ENCODE assay signal across 10 mouse cellular contexts in the genomic region with DNA sequence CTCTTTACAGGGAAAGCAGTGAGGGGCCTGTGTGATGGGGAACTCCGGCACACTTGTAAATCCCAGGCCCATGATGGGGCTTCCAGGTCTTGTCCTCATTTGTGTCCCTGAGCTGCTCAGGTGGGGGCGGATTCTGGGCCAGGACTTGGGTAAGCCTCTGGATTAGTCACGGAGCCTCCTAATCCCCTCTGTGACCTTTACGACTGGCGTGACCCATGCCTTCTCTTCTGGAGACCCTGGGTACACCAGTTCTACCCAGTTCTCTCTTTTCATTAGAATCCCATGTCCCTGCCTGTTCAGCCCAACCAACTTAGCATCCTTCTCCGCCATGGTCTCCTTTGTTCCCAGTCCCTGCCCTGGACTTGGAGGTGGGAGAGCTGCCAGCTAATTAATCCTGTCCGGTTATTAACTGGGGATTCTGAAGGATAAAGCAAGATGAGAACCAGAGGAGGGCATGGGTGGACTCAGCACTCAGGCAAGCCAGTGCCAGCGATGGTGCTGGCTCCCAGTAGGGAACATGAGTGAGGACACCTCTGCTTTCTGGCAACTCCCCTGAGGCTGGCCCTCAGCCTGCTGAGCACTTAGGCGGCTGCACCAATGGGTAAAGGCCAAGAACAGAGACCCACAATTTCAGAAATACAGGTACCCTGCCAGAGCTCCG. TPM values are rescaled to one million over a fixed set of nuclear protein-coding genes. Genes with fewer than 3 reads are reported as not detected.
DNase-seq lines count a peak whose midpoint lies in the region; ATAC-seq and TF ChIP-seq lines count a peak whose summit lies in the region.
"Had no signal": no experiment of that assay in that cellular context is flagged by ENCODE, and none has a peak within 500 bp of the region (broad histone marks: within the 10 kb centered on the region; RNA-seq: fewer than 3 reads in every experiment).

No protein-coding gene starts in this region.

- ATAC-seq in heart, embryonic 13.5 days (ENCODE audit: extremely low read depth, insufficient number of reproducible peaks, low FRiP score, low TSS enrichment), result no peak
- ATAC-seq in forebrain, embryonic 15.5 days (replicated peaks), result no peak
- no peak for ATAC-seq in liver, postnatal 0 days

- H3K27ac ChIP-seq in heart, embryonic 13.5 days (replicated peaks), result no peak overlapping the region
- peak overlapping the region; percentile 78 for H3K27ac ChIP-seq in forebrain, embryonic 15.5 days (replicated peaks)
- H3K27ac ChIP-seq in liver, postnatal 0 days (ENCODE audit: low read depth), result no peak overlapping the region
- H3K27ac ChIP-seq in gastrocnemius, adult 2 months, result no peak overlapping the region

- peak overlapping the region; percentile 60; the same call in 1 of the 2 replicates for H3K9ac ChIP-seq in heart, embryonic 13.5 days
- 0 out of 2 replicates have a peak overlapping the region, but pooled peaks have one; percentile 37 for H3K9ac ChIP-seq in forebrain, embryonic 15.5 days (replicated peaks)
- no peak overlapping the region for H3K9ac ChIP-seq in liver, postnatal 0 days (replicated peaks)

- DNase-seq in heart, postnatal 4 days, result no peak
- DNase-seq in ZHBTc4 (ENCODE audit: low read depth, low spot score), result peak; percentile 49
- no peak for DNase-seq in liver, postnatal 0 days
- DNase-seq in left cerebral cortex, postnatal 25 days (ENCODE audit: low spot score in 2 of 2), result no peak
- no peak for DNase-seq in thymus, postnatal 4 days
- DNase-seq in gastrocnemius, adult 2 months, result no peak
- DNase-seq: layer of hippocampus, adult 9-11 months; thymus, postnatal 14 days had no signal

- peak overlapping the region; percentile 67; the same call in 1 of the 2 replicates for H3K4me2 ChIP-seq in heart, embryonic 13.5 days
- peak overlapping the region; percentile 54 for H3K4me2 ChIP-seq in forebrain, embryonic 15.5 days (replicated peaks)
- peak overlapping the region; percentile 66; the same call in 1 of the 2 replicates for H3K4me2 ChIP-seq in liver, postnatal 0 days (ENCODE audit: low read depth, low read length)

- TF ChIP-seq CTCF in liver, postnatal 0 days (IDR thresholded peaks at IDR 0.05; ENCODE audit: low read depth), result no peak
- no peak for TF ChIP-seq CTCF in gastrocnemius, adult 2 months (IDR thresholded peaks at IDR 0.05)

- intact Hi-C loops in left cerebral cortex, postnatal 25 days (cut with DNase I), result no loop called here
- intact Hi-C loops in gastrocnemius, adult 2 months (cut with DNase I), result no loop called here

- peaks cover 22% of the 10 kb centered on the region for H3K27me3 ChIP-seq in heart, embryonic 13.5 days (replicated peaks)
- H3K27me3 ChIP-seq in forebrain, embryonic 15.5 days, result no peaks in the 10 kb centered on the region
- H3K27me3 ChIP-seq in liver, postnatal 0 days (ENCODE audit: insufficient read depth, low read length), result 0 out of 2 replicates have a peak, but pooled peaks cover 2% of the 10 kb centered on the region

- TF ChIP-seq EP300 in liver, postnatal 0 days (IDR thresholded peaks at IDR 0.05; ENCODE audit: low read depth), result no peak

- 64% methylated on average over 10 of the region's 10 CpGs for WGBS in heart, embryonic 13.5 days
- 14% methylated on average over 10 of the region's 10 CpGs for WGBS in forebrain, embryonic 15.5 days
- 73% methylated on average over 10 of the region's 10 CpGs for WGBS in liver, postnatal 0 days (ENCODE audit: insufficient replicate concordance)

- H3K4me1 ChIP-seq in heart, embryonic 13.5 days, result peaks cover 29% of the 10 kb centered on the region
- peaks cover 28% of the 10 kb centered on the region for H3K4me1 ChIP-seq in forebrain, embryonic 15.5 days
- peaks cover 12% of the 10 kb centered on the region for H3K4me1 ChIP-seq in liver, postnatal 0 days (ENCODE audit: insufficient read depth)

- no peaks in the 10 kb centered on the region for H3K9me3 ChIP-seq in heart, embryonic 13.5 days
- H3K9me3 ChIP-seq in forebrain, embryonic 15.5 days, result no peaks in the 10 kb centered on the region
- no peaks in the 10 kb centered on the region for H3K9me3 ChIP-seq in liver, postnatal 0 days (ENCODE audit: low read length)

- peaks cover 25% of the 10 kb centered on the region for H3K36me3 ChIP-seq in heart, embryonic 13.5 days
- H3K36me3 ChIP-seq in forebrain, embryonic 15.5 days, result peaks cover 23% of the 10 kb centered on the region
- peaks cover 22% of the 10 kb centered on the region for H3K36me3 ChIP-seq in liver, postnatal 0 days (replicated peaks; ENCODE audit: insufficient read depth, low read length)

- no peak overlapping the region for H3K4me3 ChIP-seq in heart, embryonic 13.5 days
- H3K4me3 ChIP-seq in forebrain, embryonic 15.5 days, result peak overlapping the region; percentile 44; the same call in 1 of the 2 replicates
- no peak overlapping the region for H3K4me3 ChIP-seq in liver, postnatal 0 days (ENCODE audit: low read depth, low read length)
- H3K4me3 ChIP-seq in gastrocnemius, adult 2 months, result no peak overlapping the region

RNA-seq across cellular contexts. Expression of a gene that starts 1.1 kb away (rescaled TPM):
- polyA plus RNA-seq in heart, embryonic 13.5 days (2015; fragmentation: Nextera tagmentation; extraction: Ambion mirVana), result 90.1 and 103 TPM in 2 replicates
- total RNA-seq in heart, postnatal 4 days (2021), result 100 to 1,000 TPM; 105 to 107 TPM
- 376 and 383 TPM in 2 replicates for polyA plus RNA-seq in forebrain, embryonic 15.5 days (2015; fragmentation: Nextera tagmentation; extraction: Ambion mirVana)
- polyA plus RNA-seq in liver, postnatal 0 days (2015; fragmentation: Nextera tagmentation; extraction: Ambion mirVana), result 21.4 and 24.2 TPM in 2 replicates
- total RNA-seq in left cerebral cortex, postnatal 25 days (2021), result 100 to 1,000 TPM; 204 to 210 TPM
- total RNA-seq in gastrocnemius, adult 2 months (2021), result 10 to 100 TPM; 29.6 to 33.2 TPM

RNA-seq across cellular contexts. Expression of a gene that starts 9.1 kb away (rescaled TPM):
- polyA plus RNA-seq in heart, embryonic 13.5 days (2015; fragmentation: Nextera tagmentation; extraction: Ambion mirVana), result 0.39 and 0.43 TPM in 2 replicates
- total RNA-seq in heart, postnatal 4 days (2021), result under 1 TPM; 0.34 to 0.38 TPM
- polyA plus RNA-seq in forebrain, embryonic 15.5 days (2015; fragmentation: Nextera tagmentation; extraction: Ambion mirVana), result 0.55 and 0.98 TPM in 2 replicates
- polyA plus RNA-seq in liver, postnatal 0 days (2015; fragmentation: Nextera tagmentation; extraction: Ambion mirVana), result 0.11 and 0.32 TPM in 2 replicates
- 1 to 10 TPM; 2.6 to 2.7 TPM for total RNA-seq in left cerebral cortex, postnatal 25 days (2021)
- total RNA-seq in gastrocnemius, adult 2 months (2021), result under 1 TPM in 1 of 2 experiments, not detected in 1; 0.20 TPM

RNA-seq across cellular contexts. Expression of a gene that starts 15.3 kb away (rescaled TPM):
- polyA plus RNA-seq in heart, embryonic 13.5 days (2015; fragmentation: Nextera tagmentation; extraction: Ambion mirVana), result 41.9 and 44.1 TPM in 2 replicates
- total RNA-seq in heart, postnatal 4 days (2021), result 10 to 100 TPM; 19.3 to 19.9 TPM
- polyA plus RNA-seq in forebrain, embryonic 15.5 days (2015; fragmentation: Nextera tagmentation; extraction: Ambion mirVana), result 46.8 and 46.9 TPM in 2 replicates
- 18.3 and 19.3 TPM in 2 replicates for polyA plus RNA-seq in liver, postnatal 0 days (2015; fragmentation: Nextera tagmentation; extraction: Ambion mirVana)
- total RNA-seq in left cerebral cortex, postnatal 25 days (2021), result 10 to 100 TPM; 21.0 to 23.2 TPM
- 10 to 100 TPM; 14.6 to 16.0 TPM for total RNA-seq in gastrocnemius, adult 2 months (2021)

RNA-seq across cellular contexts. Expression of a gene that starts 31.0 kb away (rescaled TPM):
- polyA plus RNA-seq in heart, embryonic 13.5 days (2015; fragmentation: Nextera tagmentation; extraction: Ambion mirVana), result 0.24 and 0.38 TPM in 2 replicates
- total RNA-seq in heart, postnatal 4 days (2021), result not detected
- polyA plus RNA-seq in forebrain, embryonic 15.5 days (2015; fragmentation: Nextera tagmentation; extraction: Ambion mirVana), result 6.0 and 7.6 TPM in 2 replicates
- polyA plus RNA-seq in liver, postnatal 0 days (2015; fragmentation: Nextera tagmentation; extraction: Ambion mirVana), result 0.26 and 0.38 TPM in 2 replicates
- total RNA-seq in left cerebral cortex, postnatal 25 days (2021), result 10 to 100 TPM in 1 of 2 experiments, 1 to 10 TPM in 1; 8.6 to 12.4 TPM
- total RNA-seq in gastrocnemius, adult 2 months (2021), result not detected

RNA-seq across cellular contexts. Expression of a gene that starts 31.9 kb away (rescaled TPM):
- polyA plus RNA-seq in heart, embryonic 13.5 days (2015; fragmentation: Nextera tagmentation; extraction: Ambion mirVana), result 0.62 and 0.80 TPM in 2 replicates
- under 1 TPM; 0.10 to 0.16 TPM for total RNA-seq in heart, postnatal 4 days (2021)
- polyA plus RNA-seq in forebrain, embryonic 15.5 days (2015; fragmentation: Nextera tagmentation; extraction: Ambion mirVana), result 21.7 and 22.9 TPM in 2 replicates
- polyA plus RNA-seq in liver, postnatal 0 days (2015; fragmentation: Nextera tagmentation; extraction: Ambion mirVana), result not detected in 2 replicates
- total RNA-seq in left cerebral cortex, postnatal 25 days (2021), result 100 to 1,000 TPM; 220 to 235 TPM
- total RNA-seq in gastrocnemius, adult 2 months (2021), result under 1 TPM in 1 of 2 experiments, not detected in 1; 0.06 TPM
